Mouse (Mus musculus): ENCODE data around the gene Rad51d. TPM values are rescaled to one million over a fixed set of nuclear protein-coding genes. Genes with fewer than 3 reads are reported as not detected.

Gene Rad51d
- polyA plus RNA-seq, 2 experiments, result 3.5 to 6.8 TPM

DNA sequence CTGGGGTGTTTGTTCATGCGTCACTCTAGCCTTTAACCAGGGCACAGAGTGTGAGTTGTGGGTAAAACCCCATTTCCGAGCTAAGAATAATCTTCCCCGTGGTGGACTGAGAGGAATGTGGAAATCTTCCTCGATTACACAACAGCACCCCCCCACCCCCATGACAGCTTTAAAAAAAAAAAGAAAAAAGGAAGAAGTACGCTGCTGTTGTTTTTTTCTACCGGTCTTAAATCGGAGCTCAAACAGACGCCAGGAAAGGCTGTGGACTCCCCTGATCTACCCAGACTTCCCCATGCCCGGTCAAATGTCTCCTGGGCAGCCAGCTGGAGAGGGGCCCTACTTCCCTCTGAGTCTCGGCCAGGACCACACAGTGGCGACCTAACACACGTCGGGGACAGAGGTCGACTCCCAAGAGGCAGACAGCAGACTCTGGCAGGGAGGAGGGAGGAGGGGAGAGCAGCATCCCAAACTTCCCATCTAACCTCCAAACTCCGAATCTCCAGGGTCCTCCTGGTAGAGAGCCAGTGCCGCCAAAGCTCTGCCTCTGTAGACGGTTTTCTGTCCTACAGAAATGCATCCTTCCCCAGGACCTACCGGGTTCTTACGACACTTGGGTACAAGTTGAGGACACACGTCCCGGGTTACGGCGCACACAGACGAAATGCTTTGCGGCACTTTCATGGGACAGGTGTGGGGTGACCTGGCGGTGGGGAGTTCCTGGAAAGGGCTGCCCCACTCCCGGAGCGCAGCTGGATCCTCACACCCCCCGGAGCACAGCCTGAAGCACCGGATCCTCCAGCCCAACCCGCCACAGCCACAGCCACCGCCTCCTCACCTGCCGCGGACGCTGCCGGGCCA is 20.0 kb downstream of the Rad51d start:
- peak overlapping the region; percentile 96 for H3K9ac ChIP-seq (replicated peaks)
- DNase-seq (ENCODE audit: low read depth in 3 of 3, low spot score in 3 of 3), result peak in 2 of 3 experiments; percentile 54 to 65
- TF ChIP-seq CTCF (IDR thresholded peaks at IDR 0.05; ENCODE audit: low read depth) (0 out of 2 replicates have a peak, but pooled peaks have one; percentile 12), EP300 (IDR thresholded peaks at IDR 0.05; ENCODE audit: low read depth) (no peak)
- no peaks in the 10 kb centered on the region for H3K27me3 ChIP-seq (ENCODE audit: control insufficient read depth, insufficient read depth, low read length)
- peak; percentile 62 for ATAC-seq (ENCODE audit: insufficient read depth)
- WGBS (ENCODE audit: insufficient replicate concordance), result under 1% methylated on average over 36 of the region's 36 CpGs
- peak overlapping the region; percentile 80 for H3K4me2 ChIP-seq (ENCODE audit: low read depth)
- H3K36me3 ChIP-seq (replicated peaks; ENCODE audit: control insufficient read depth, insufficient read depth, low read depth), result no peaks in the 10 kb centered on the region; the same call in 1 of the 2 replicates
- no peaks in the 10 kb centered on the region for H3K9me3 ChIP-seq (ENCODE audit: control insufficient read depth, low read length)
- H3K27ac ChIP-seq, result peak overlapping the region; percentile 90
- peaks cover 32 to 40% of the 10 kb centered on the region in 2 experiments for H3K4me1 ChIP-seq (replicated peaks; ENCODE audit: control insufficient read depth in 2 of 2, insufficient read depth in 2 of 2, low read length in 1 of 2)
- peak overlapping the region; percentile 84 to 87 for H3K4me3 ChIP-seq (ENCODE audit: insufficient read depth in 1 of 2, low read depth in 2 of 2, low read length in 2 of 2)

GRCm38 (mm10) chr11:82869506-82870172 is 20.8 kb downstream of the Rad51d start:
- Histone ChIP-seq H3K27ac (peak overlapping the region; percentile 90), H3K4me1 (replicated peaks; ENCODE audit: control insufficient read depth in 2 of 2, insufficient read depth in 2 of 2, low read length in 1 of 2) (peaks cover 33 to 41% of the 10 kb centered on the region in 2 experiments), H3K4me2 (ENCODE audit: low read depth) (peak overlapping the region; percentile 80), H3K9ac (replicated peaks) (peak overlapping the region; percentile 96), H3K36me3 (replicated peaks; ENCODE audit: control insufficient read depth, insufficient read depth, low read depth) (no peaks in the 10 kb centered on the region; the same call in 1 of the 2 replicates), H3K4me3 (ENCODE audit: insufficient read depth in 1 of 2, low read depth in 2 of 2, low read length in 2 of 2) (peak overlapping the region; percentile 84 to 87), H3K9me3 (ENCODE audit: control insufficient read depth, low read length) (no peaks in the 10 kb centered on the region), H3K27me3 (ENCODE audit: control insufficient read depth, insufficient read depth, low read length) (no peaks in the 10 kb centered on the region)
- ATAC-seq (ENCODE audit: insufficient read depth), result no peak
- 37% methylated on average over 9 of the region's 9 CpGs for WGBS (ENCODE audit: insufficient replicate concordance)
- no peak for DNase-seq (ENCODE audit: low read depth in 3 of 3, low spot score in 3 of 3)
- no peak for TF ChIP-seq CTCF (IDR thresholded peaks at IDR 0.05; ENCODE audit: low read depth)
- TF ChIP-seq EP300 (IDR thresholded peaks at IDR 0.05; ENCODE audit: low read depth), result no peak

DNA sequence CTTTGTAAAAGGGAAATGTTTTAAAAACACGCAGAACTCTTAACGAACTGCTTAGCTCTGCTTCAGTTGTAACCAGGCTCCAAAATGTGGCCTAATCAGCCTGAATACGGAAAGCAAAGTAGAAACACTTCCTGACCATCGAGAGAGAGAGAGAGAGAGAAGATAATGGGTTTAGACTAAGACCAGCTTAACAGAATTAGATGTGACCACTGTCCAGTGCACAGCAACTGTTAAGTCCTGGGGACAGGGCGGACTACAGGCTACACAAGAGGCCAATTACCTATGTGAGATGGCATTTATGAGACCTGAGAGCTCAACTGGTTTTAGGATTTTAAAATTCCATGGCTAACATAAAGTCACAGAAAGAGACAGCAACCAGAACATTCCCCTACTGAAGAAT is 22.5 kb downstream of the Rad51d start:
- peak overlapping the region in 1 of 2 experiments; percentile 87; a peak in 2 of 4 replicates for H3K4me3 ChIP-seq (ENCODE audit: insufficient read depth in 1 of 2, low read depth in 2 of 2, low read length in 2 of 2)
- ATAC-seq (ENCODE audit: insufficient read depth), result no peak
- WGBS (ENCODE audit: insufficient replicate concordance), result 35% methylated on average over 5 of the region's 5 CpGs
- H3K4me2 ChIP-seq (ENCODE audit: low read depth), result peak overlapping the region; percentile 80
- TF ChIP-seq CTCF (IDR thresholded peaks at IDR 0.05; ENCODE audit: low read depth) (no peak), EP300 (IDR thresholded peaks at IDR 0.05; ENCODE audit: low read depth) (no peak)
- H3K27me3 ChIP-seq (ENCODE audit: control insufficient read depth, insufficient read depth, low read length), result no peaks in the 10 kb centered on the region
- H3K36me3 ChIP-seq (replicated peaks; ENCODE audit: control insufficient read depth, insufficient read depth, low read depth), result no peaks in the 10 kb centered on the region; the same call in none of the 2 replicates
- H3K27ac ChIP-seq, result peak overlapping the region; percentile 23
- peaks cover 47 to 51% of the 10 kb centered on the region in 2 experiments for H3K4me1 ChIP-seq (replicated peaks; ENCODE audit: control insufficient read depth in 2 of 2, insufficient read depth in 2 of 2, low read length in 1 of 2)
- DNase-seq (ENCODE audit: low read depth in 3 of 3, low spot score in 3 of 3), result no peak
- peak overlapping the region; percentile 5 for H3K9ac ChIP-seq (replicated peaks)
- no peaks in the 10 kb centered on the region for H3K9me3 ChIP-seq (ENCODE audit: control insufficient read depth, low read length)

GRCm38 (mm10) chr11:82866850-82867564 is 23.4 kb downstream of the Rad51d start:
- H3K27me3 ChIP-seq (ENCODE audit: control insufficient read depth, insufficient read depth, low read length), result no peaks in the 10 kb centered on the region
- WGBS (ENCODE audit: insufficient replicate concordance), result 22% methylated on average over 7 of the region's 7 CpGs
- peak overlapping the region; percentile 80 for H3K4me2 ChIP-seq (ENCODE audit: low read depth)
- H3K4me1 ChIP-seq (replicated peaks; ENCODE audit: control insufficient read depth in 2 of 2, insufficient read depth in 2 of 2, low read length in 1 of 2), result peaks cover 56 to 58% of the 10 kb centered on the region in 2 experiments
- peak overlapping the region in 1 of 2 experiments; percentile 31; a peak in 2 of 4 replicates for H3K4me3 ChIP-seq (ENCODE audit: insufficient read depth in 1 of 2, low read depth in 2 of 2, low read length in 2 of 2)
- DNase-seq (ENCODE audit: low read depth in 3 of 3, low spot score in 3 of 3), result no peak
- H3K36me3 ChIP-seq (replicated peaks; ENCODE audit: control insufficient read depth, insufficient read depth, low read depth), result no peaks in the 10 kb centered on the region; the same call in none of the 2 replicates
- TF ChIP-seq CTCF (IDR thresholded peaks at IDR 0.05; ENCODE audit: low read depth) (no peak), EP300 (IDR thresholded peaks at IDR 0.05; ENCODE audit: low read depth) (0 out of 2 replicates have a peak, but pooled peaks have one; percentile 17)
- H3K9ac ChIP-seq (replicated peaks), result peak overlapping the region; percentile 49
- H3K27ac ChIP-seq, result peak overlapping the region; percentile 38
- ATAC-seq (ENCODE audit: insufficient read depth), result no peak
- H3K9me3 ChIP-seq (ENCODE audit: control insufficient read depth, low read length), result no peaks in the 10 kb centered on the region

All from liver, embryonic 14.5 days (tissue).